Mouse (Mus musculus) embryonic fibroblast, embryonic 13.5 days (primary cell): Measurements from ENCODE around the gene Erf. TPM values are rescaled to one million over a fixed set of nuclear protein-coding genes. Genes with fewer than 3 reads are reported as not detected.
A peak's percentile ranks its signal among the peaks of the same experiment; 100 is the strongest.

Experiments
- H3K27ac ChIP-seq: 2 replicates; pipeline ENCODE4 v1.5.1; 2012; ENCODE audit warnings: low read length, control low read depth, inconsistent platforms; ENCODE audit not compliant: insufficient read depth
- H3K4me1 ChIP-seq: 2 replicates; pipeline ENCODE4 v1.6.1; 2011; ENCODE audit warnings: low read length; ENCODE audit not compliant: control insufficient read depth, insufficient read depth
- H3K4me3 ChIP-seq: 2 replicates; pipeline ENCODE4 v1.5.1; 2011; ENCODE audit warnings: mild to moderate bottlenecking, control low read depth, low read length; ENCODE audit not compliant: insufficient read depth
- CTCF ChIP-seq: IDR thresholded peaks from 2 replicates; pipeline ENCODE4 v1.5.1; 2011; ENCODE audit warnings: mild to moderate bottlenecking, control low read depth, low read length, moderate library complexity, borderline replicate concordance; ENCODE audit not compliant: insufficient read depth
- POLR2A ChIP-seq: IDR thresholded peaks from 2 replicates; pipeline ENCODE4 v1.6.1; 2011; ENCODE audit warnings: low read depth, mild to moderate bottlenecking, control low read depth, low read length, moderate library complexity
- polyA plus RNA-seq: library from polyadenylated mRNA; stranded (reverse); fragments of >200 nt; gene quantifications from 2 replicates; pipeline ENCODE4 v1.2.4, GENCODE M21; 2011; ENCODE audit warnings: low read depth; ENCODE audit not compliant: missing spikeins, insufficient read length

Erf gene
- polyA plus RNA-seq, 1 experiment = 70.9 TPM

DNA sequence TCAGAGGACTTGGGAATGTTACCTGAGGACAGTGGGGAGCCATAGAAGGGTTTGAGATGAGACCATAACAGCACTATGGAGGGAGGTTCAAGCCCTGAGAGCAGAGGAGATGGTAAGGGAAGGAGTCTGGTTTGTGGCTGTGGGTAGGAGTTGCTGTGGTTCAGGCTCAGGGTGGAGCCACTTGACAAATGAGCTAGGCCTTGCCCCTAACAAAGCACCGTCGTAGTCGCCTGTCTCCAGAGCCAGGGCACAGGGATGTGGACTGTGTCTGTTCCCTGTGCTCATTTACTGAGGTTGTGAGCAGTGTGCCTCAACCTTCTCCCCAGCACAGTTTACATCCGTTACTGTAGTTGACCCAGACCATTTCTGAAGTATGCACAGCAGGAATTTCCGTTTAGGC lies 24.0 kb upstream of the Erf start:
- H3K4me3 ChIP-seq = no peak overlapping the region
- no peak overlapping the region for H3K27ac ChIP-seq
- H3K4me1 ChIP-seq = peaks cover 17% of the 10 kb centered on the region
- TF ChIP-seq POLR2A (no peak), CTCF (no peak)

DNA sequence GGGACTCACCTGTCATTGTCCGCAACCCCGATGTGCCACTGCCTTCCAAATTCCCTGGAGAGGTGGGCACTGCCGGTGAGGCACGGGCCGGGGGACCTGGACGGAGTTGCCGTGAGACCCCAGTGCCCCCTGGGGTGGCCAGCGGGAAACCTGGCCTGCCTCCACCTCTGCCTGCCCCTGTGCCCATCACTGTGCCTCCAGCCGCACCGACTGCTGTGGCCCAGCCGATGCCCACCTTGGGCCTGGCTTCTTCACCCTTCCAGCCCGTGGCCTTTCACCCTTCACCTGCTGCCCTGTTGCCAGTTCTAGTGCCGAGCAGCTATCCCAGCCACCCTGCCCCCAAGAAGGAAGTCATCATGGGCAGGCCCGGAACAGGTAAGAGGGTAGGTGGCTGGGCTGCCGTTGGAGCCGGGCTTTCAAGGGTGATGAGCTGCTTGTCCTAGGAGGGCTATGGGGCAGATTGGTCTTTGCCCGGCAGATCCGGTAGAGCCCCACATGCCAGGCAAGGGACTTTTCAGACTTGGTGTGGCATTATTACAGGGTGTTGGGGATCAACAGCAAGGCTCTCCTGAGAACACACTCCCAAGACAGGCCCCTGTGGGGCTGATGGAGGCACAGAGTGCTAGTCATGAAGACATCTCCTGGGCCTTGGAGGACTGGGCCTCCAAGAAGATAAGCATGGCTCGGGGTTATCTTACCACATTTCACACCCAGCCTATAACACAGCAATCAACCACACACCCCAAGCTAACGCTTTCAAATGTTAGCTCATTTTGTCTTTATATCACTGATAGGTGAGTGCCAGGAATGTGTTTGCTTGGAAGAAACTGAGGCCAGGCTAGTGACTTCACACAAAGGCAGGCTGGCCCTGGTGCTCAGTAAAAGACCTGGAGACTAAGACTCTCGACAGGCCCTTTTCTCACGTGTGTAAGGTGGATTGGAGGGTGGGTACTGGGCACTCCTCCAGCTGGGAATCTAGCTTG lies 23.0 kb upstream of the Erf start:
- no peak overlapping the region for H3K27ac ChIP-seq

DNA sequence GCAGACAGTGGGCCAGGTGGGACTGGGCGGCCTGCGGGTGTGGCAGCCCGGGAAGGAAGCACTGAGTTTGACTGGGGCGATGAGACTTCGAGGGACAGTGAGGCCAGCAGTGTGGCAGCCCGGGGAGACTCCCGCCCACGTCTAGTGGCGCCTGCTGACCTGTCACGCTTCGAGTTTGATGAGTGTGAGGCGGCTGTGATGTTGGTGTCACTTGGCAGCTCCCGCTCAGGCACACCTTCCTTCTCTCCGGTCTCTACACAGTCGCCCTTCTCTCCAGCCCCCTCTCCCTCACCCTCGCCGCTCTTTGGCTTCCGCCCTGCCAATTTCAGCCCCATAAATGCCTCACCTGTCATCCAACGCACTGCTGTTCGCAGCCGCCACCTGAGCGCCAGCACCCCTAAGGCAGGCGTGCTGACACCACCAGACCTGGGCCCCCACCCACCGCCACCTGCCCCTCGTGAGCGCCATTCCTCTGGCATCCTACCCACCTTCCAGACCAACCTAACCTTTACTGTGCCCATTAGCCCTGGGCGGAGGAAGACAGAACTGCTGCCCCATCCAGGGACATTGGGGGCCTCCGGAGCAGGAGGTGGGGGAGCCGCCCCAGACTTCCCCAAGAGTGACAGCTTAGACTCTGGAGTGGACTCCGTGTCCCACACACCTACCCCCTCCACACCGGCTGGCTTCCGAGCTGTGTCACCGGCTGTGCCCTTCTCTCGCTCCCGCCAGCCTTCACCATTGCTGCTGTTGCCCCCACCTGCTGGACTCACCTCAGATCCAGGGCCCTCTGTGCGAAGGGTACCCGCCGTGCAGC lies 22.1 kb upstream of the Erf start:
- no peak for TF ChIP-seq CTCF
- TF ChIP-seq POLR2A = no peak
- Histone ChIP-seq H3K4me3 (no peak overlapping the region), H3K27ac (no peak overlapping the region), H3K4me1 (peaks cover 17% of the 10 kb centered on the region)

More for the DNA sequence above, 23.0 kb upstream of the Erf start:
- Histone ChIP-seq H3K4me3 (no peak overlapping the region), H3K4me1 (peaks cover 17% of the 10 kb centered on the region)
- no peak for TF ChIP-seq POLR2A
- TF ChIP-seq CTCF = no peak

DNA sequence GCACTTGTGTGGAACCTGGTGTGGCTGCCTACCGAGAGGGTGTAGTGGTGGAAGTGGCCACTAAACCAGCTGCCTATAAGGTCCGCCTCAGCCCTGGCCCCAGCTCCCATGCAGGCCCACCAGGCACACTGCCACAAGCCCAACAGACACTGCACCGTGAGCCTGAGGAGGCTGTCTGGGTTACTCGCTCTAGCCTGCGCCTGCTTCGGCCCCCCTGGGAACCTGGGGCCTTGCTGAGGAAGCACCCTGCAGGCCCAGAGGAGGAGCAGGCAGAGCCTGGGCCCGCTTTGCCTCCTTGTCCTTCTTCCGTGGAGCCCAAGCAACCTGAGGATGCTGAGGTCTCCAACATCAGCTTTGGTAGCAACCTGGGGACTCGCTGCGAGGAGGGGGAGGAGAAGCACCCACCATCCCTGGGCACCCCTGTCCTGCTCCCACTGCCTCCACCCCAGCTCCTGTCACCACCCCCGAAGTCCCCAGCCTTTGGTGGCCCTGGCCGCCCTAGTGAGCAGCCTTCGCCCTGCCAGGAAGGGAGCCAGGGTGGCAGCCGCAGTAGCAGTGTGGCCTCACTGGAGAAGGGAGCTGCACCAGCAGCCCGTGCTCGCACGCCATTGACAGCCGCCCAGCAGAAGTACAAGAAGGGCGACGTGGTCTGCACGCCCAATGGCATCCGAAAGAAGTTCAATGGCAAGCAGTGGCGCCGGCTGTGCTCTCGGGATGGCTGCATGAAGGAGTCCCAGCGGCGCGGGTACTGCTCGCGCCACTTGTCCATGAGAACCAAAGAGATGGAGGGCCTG lies 21.3 kb upstream of the Erf start:
- Histone ChIP-seq H3K4me3 (no peak overlapping the region), H3K27ac (no peak overlapping the region), H3K4me1 (peaks cover 15% of the 10 kb centered on the region)
- TF ChIP-seq CTCF (no peak), POLR2A (no peak)

DNA sequence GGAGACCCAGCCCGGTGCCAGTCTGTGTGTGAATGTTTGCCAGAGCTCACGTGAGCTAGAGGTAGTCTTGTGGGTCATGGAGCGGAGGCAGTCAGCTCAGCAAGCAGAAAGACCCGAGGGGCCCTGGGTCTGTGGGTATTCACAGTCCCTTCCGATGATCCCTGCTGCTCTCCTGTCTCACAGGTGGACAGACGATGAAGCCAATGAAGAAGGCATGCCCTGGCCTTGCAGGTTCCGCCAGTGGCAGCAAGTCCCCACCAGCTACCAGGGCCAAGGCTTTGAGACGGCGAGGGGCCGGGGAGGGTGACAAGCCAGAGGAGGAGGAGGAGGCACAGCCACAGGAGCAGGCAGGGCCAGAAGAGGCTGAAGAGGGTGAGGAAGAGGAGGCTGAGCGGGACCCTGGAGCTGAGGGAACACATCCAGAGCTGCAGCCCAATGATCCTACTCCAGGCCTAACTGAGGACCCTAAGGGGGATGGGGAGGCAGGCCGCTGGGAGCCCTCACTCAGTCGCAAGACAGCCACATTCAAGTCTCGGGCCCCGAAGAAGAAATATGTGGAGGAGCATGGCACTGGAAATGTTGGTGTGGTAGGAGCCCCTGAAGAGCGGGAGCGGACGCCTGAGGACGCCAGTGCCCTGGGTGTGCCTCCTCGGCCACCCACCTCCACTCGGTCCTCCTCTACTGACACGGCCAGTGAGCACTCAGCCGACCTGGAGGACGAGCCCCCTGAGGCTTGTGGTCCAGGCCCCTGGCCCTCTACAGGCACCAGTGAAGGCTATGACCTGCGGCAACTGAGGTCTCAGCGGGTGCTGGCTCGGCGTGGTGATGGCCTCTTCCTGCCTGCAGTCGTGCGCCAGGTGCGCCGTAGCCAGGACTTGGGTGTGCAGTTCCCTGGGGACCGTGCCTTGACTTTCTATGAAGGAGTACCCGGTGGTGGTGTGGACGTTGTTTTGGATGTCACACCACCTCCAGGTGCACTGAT lies 20.4 kb upstream of the Erf start:
- Histone ChIP-seq H3K27ac (no peak overlapping the region), H3K4me1 (peaks cover 12% of the 10 kb centered on the region), H3K4me3 (no peak overlapping the region)
- no peak for TF ChIP-seq CTCF
- no peak for TF ChIP-seq POLR2A

DNA sequence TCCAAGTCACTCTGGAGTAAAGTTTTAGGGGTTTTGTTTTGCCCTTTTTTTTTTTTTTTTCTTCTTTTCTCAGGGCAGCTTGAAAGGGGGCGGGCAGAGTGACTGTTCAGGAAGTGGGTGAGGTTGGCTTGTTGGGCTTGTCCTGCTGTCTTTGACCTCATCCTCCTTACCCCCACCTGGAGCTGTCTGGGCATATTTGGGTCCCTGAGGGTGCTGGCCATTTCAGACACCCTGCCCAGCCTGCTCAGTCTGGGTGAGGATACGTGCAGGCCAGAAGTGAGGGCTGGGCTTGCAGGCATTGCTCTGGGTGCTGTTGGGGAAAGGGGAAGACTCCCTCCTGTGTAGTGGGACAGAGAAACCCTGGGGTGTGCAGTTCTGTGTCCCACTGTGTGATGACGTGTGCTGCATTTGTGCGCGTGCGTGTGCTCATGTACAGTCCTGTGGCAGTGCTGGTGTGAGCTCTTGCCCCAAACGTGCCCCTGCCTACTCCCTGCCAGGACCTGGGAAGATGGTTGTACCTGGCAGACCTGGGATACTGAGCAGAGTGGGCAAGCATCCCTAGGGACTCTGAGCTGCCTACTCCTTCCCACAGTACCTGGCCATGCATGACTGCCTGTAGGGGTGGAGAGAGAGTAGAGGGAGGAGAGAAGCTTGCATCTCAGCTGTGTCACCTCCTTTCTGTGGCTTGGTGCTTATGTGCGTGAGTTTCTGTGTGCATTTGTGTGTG lies 19.1 kb upstream of the Erf start:
- peak overlapping the region; percentile 83 for H3K4me3 ChIP-seq
- peak overlapping the region; percentile 45; the same call in 1 of the 2 replicates for H3K27ac ChIP-seq
- TF ChIP-seq CTCF (no peak), POLR2A (0 out of 2 replicates have a peak, but pooled peaks have one; percentile 11)
- H3K4me1 ChIP-seq = peaks cover 7% of the 10 kb centered on the region

DNA sequence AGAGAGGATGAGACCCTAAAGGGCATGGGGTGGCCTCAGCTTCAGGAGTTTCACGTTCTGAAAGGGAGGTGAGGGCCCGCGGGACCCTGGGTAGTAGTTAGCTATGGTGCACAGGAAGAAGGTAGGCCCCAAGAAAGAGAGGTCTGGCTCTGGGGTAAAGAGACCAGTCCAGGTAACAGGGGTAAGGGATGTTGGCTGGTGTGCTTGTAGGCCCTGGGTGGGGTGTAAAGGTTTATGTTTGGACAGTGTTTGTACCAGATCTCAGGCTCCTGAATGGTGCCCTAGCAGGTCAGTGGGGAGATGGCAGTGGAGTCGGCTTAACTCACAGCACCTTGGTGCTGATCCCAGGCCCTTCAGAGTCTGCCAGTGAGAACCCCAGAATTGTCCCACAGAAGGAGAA lies 18.5 kb upstream of the Erf start:
- H3K4me3 ChIP-seq = peak overlapping the region; percentile 83
- no peak for TF ChIP-seq CTCF
- no peak for TF ChIP-seq POLR2A
- H3K4me1 ChIP-seq = peaks cover 4% of the 10 kb centered on the region; the same call in 1 of the 2 replicates
- peak overlapping the region; percentile 45 for H3K27ac ChIP-seq

- Histone ChIP-seq H3K4me1 (peaks cover 4% of the 10 kb centered on the region; the same call in 1 of the 2 replicates), H3K4me3 (peak overlapping the region; percentile 83), H3K27ac (peak overlapping the region; percentile 72; the same call in 1 of the 2 replicates)
- TF ChIP-seq CTCF (no peak), POLR2A (no peak)
Observed at GRCm38 (mm10) chr7:25268588-25268987, 18.0 kb upstream of the Erf start.
